Mouse (Mus musculus): ENCODE measurements around the gene Islr2. TPM values are rescaled to one million over a fixed set of nuclear protein-coding genes. Genes with fewer than 3 reads are reported as not detected.

The Islr2 gene
- polyA plus RNA-seq, 1 experiment: not detected

GRCm38 (mm10) chr9:58228777-58229466 lies 24.8 kb upstream of the Islr2 start:
- Histone ChIP-seq H3K4me3 (replicated peaks; ENCODE audit: control insufficient read depth, low read depth, low read length) (no peak overlapping the region), H3K4me1 (ENCODE audit: control insufficient read depth, insufficient read depth, low read length) (peaks cover 7% of the 10 kb centered on the region), H3K27ac (ENCODE audit: control insufficient read depth, insufficient read depth, low read depth, low read length, poor library complexity) (no peak overlapping the region)
- no peak for TF ChIP-seq POLR2A (IDR thresholded peaks at IDR 0.05; ENCODE audit: borderline replicate concordance, control insufficient read depth, low read depth, low read length)
- TF ChIP-seq CTCF (IDR thresholded peaks at IDR 0.05; ENCODE audit: control insufficient read depth, insufficient read depth, low read length): no peak
- 94% methylated on average over 9 of the region's 9 CpGs for WGBS

GRCm38 (mm10) chr9:58225915-58226913 lies 22.1 kb upstream of the Islr2 start:
- WGBS: 34% methylated on average over 9 of the region's 9 CpGs
- TF ChIP-seq CTCF (IDR thresholded peaks at IDR 0.05; ENCODE audit: control insufficient read depth, insufficient read depth, low read length) (peak; percentile 71), POLR2A (IDR thresholded peaks at IDR 0.05; ENCODE audit: borderline replicate concordance, control insufficient read depth, low read depth, low read length) (no peak)
- Histone ChIP-seq H3K4me3 (replicated peaks; ENCODE audit: control insufficient read depth, low read depth, low read length) (no peak overlapping the region), H3K27ac (ENCODE audit: control insufficient read depth, insufficient read depth, low read depth, low read length, poor library complexity) (no peak overlapping the region), H3K4me1 (ENCODE audit: control insufficient read depth, insufficient read depth, low read length) (no peaks in the 10 kb centered on the region; the same call in 1 of the 2 replicates)

GRCm38 (mm10) chr9:58224356-58224755 lies 20.2 kb upstream of the Islr2 start:
- TF ChIP-seq POLR2A (IDR thresholded peaks at IDR 0.05; ENCODE audit: borderline replicate concordance, control insufficient read depth, low read depth, low read length): no peak
- TF ChIP-seq CTCF (IDR thresholded peaks at IDR 0.05; ENCODE audit: control insufficient read depth, insufficient read depth, low read length): no peak
- Histone ChIP-seq H3K4me3 (replicated peaks; ENCODE audit: control insufficient read depth, low read depth, low read length) (no peak overlapping the region), H3K27ac (ENCODE audit: control insufficient read depth, insufficient read depth, low read depth, low read length, poor library complexity) (no peak overlapping the region), H3K4me1 (ENCODE audit: control insufficient read depth, insufficient read depth, low read length) (no peaks in the 10 kb centered on the region; the same call in 1 of the 2 replicates)
- 83% methylated on average over 2 of the region's 2 CpGs for WGBS

- TF ChIP-seq POLR2A (IDR thresholded peaks at IDR 0.05; ENCODE audit: borderline replicate concordance, control insufficient read depth, low read depth, low read length): no peak
- peak; percentile 67 for TF ChIP-seq CTCF (IDR thresholded peaks at IDR 0.05; ENCODE audit: control insufficient read depth, insufficient read depth, low read length)
- WGBS: 81% methylated on average over 24 of the region's 24 CpGs
- Histone ChIP-seq H3K4me1 (ENCODE audit: control insufficient read depth, insufficient read depth, low read length) (no peaks in the 10 kb centered on the region), H3K27ac (ENCODE audit: control insufficient read depth, insufficient read depth, low read depth, low read length, poor library complexity) (no peak overlapping the region), H3K4me3 (replicated peaks; ENCODE audit: control insufficient read depth, low read depth, low read length) (no peak overlapping the region)
Measured at GRCm38 (mm10) chr9:58220218-58220903, 16.2 kb upstream of the Islr2 start.

GRCm38 (mm10) chr9:58218539-58218938 lies 14.4 kb upstream of the Islr2 start:
- no peak for TF ChIP-seq CTCF (IDR thresholded peaks at IDR 0.05; ENCODE audit: control insufficient read depth, insufficient read depth, low read length)
- TF ChIP-seq POLR2A (IDR thresholded peaks at IDR 0.05; ENCODE audit: borderline replicate concordance, control insufficient read depth, low read depth, low read length): no peak
- Histone ChIP-seq H3K27ac (ENCODE audit: control insufficient read depth, insufficient read depth, low read depth, low read length, poor library complexity) (no peak overlapping the region), H3K4me3 (replicated peaks; ENCODE audit: control insufficient read depth, low read depth, low read length) (no peak overlapping the region), H3K4me1 (ENCODE audit: control insufficient read depth, insufficient read depth, low read length) (peaks cover 2% of the 10 kb centered on the region; the same call in 1 of the 2 replicates)
- 94% methylated on average over 3 of the region's 3 CpGs for WGBS

GRCm38 (mm10) chr9:58216402-58216801 lies 12.3 kb upstream of the Islr2 start:
- H3K4me3 ChIP-seq (replicated peaks; ENCODE audit: control insufficient read depth, low read depth, low read length): no peak overlapping the region
- TF ChIP-seq POLR2A (IDR thresholded peaks at IDR 0.05; ENCODE audit: borderline replicate concordance, control insufficient read depth, low read depth, low read length) (no peak), CTCF (IDR thresholded peaks at IDR 0.05; ENCODE audit: control insufficient read depth, insufficient read depth, low read length) (peak; percentile 69)
- H3K27ac ChIP-seq (ENCODE audit: control insufficient read depth, insufficient read depth, low read depth, low read length, poor library complexity): no peak overlapping the region
- WGBS: 67% methylated on average over 6 of the region's 6 CpGs
- H3K4me1 ChIP-seq (ENCODE audit: control insufficient read depth, insufficient read depth, low read length): peaks cover 2% of the 10 kb centered on the region; the same call in 1 of the 2 replicates

- H3K4me3 ChIP-seq (replicated peaks; ENCODE audit: control insufficient read depth, low read depth, low read length): no peak overlapping the region
Measured at GRCm38 (mm10) chr9:58214519-58215180, 10.5 kb upstream of the Islr2 start.

More at GRCm38 (mm10) chr9:58214519-58215180, 10.5 kb upstream of the Islr2 start:
- Histone ChIP-seq H3K4me1 (ENCODE audit: control insufficient read depth, insufficient read depth, low read length) (peaks cover 2% of the 10 kb centered on the region; the same call in 1 of the 2 replicates), H3K27ac (ENCODE audit: control insufficient read depth, insufficient read depth, low read depth, low read length, poor library complexity) (peak overlapping the region; percentile 23)
- WGBS: 42% methylated on average over 8 of the region's 8 CpGs
- TF ChIP-seq POLR2A (IDR thresholded peaks at IDR 0.05; ENCODE audit: borderline replicate concordance, control insufficient read depth, low read depth, low read length) (no peak), CTCF (IDR thresholded peaks at IDR 0.05; ENCODE audit: control insufficient read depth, insufficient read depth, low read length) (no peak)
